Mouse (Mus musculus): ENCODE measurements around the gene Pdzrn4.

The Pdzrn4 gene

GRCm38 (mm10) chr15:92739887-92740286, 343.2 kb downstream of the Pdzrn4 start:
- DNase-seq (ENCODE audit: low read depth, low spot score) = peak; percentile 45

GRCm38 (mm10) chr15:92743624-92744023, 346.9 kb downstream of the Pdzrn4 start:
- no peak for DNase-seq (ENCODE audit: low read depth, low spot score)

- no peak for DNase-seq (ENCODE audit: low read depth, low spot score)
These were observed 349.4 kb downstream of the Pdzrn4 start for GRCm38 (mm10) chr15:92746081-92746480.

GRCm38 (mm10) chr15:92752167-92752566, 355.5 kb downstream of the Pdzrn4 start:
- DNase-seq (ENCODE audit: low read depth, low spot score) = no peak

GRCm38 (mm10) chr15:92752578-92752977, 355.9 kb downstream of the Pdzrn4 start:
- no peak for DNase-seq (ENCODE audit: low read depth, low spot score)

- DNase-seq (ENCODE audit: low read depth, low spot score) = no peak
These were observed 360.6 kb downstream of the Pdzrn4 start for GRCm38 (mm10) chr15:92757085-92757903.

GRCm38 (mm10) chr15:92759001-92759400, 362.3 kb downstream of the Pdzrn4 start:
- no peak for DNase-seq (ENCODE audit: low read depth, low spot score)

GRCm38 (mm10) chr15:92763303-92763702, 366.6 kb downstream of the Pdzrn4 start:
- no peak for DNase-seq (ENCODE audit: low read depth, low spot score)

GRCm38 (mm10) chr15:92769535-92769934, 372.9 kb downstream of the Pdzrn4 start:
- DNase-seq (ENCODE audit: low read depth, low spot score) = no peak

- DNase-seq (ENCODE audit: low read depth, low spot score) = no peak
These were observed 391.4 kb downstream of the Pdzrn4 start for GRCm38 (mm10) chr15:92788036-92788435.

- no peak for DNase-seq (ENCODE audit: low read depth, low spot score)
These were observed 397.6 kb downstream of the Pdzrn4 start for GRCm38 (mm10) chr15:92794275-92794674.

- no peak for DNase-seq (ENCODE audit: low read depth, low spot score)
These were observed 409.3 kb downstream of the Pdzrn4 start for GRCm38 (mm10) chr15:92805934-92806333.

GRCm38 (mm10) chr15:92806352-92806751, 409.7 kb downstream of the Pdzrn4 start:
- DNase-seq (ENCODE audit: low read depth, low spot score) = no peak
